Mouse (Mus musculus) WW6 (cell line): Measurements from ENCODE around the gene Rsph9.

Experiments
- DNase-seq: peaks from one replicate; pipeline ENCODE4 v3.0.0-alpha.2; 2013; ENCODE audit warnings: low read depth, low spot score

The Rsph9 gene

DNA sequence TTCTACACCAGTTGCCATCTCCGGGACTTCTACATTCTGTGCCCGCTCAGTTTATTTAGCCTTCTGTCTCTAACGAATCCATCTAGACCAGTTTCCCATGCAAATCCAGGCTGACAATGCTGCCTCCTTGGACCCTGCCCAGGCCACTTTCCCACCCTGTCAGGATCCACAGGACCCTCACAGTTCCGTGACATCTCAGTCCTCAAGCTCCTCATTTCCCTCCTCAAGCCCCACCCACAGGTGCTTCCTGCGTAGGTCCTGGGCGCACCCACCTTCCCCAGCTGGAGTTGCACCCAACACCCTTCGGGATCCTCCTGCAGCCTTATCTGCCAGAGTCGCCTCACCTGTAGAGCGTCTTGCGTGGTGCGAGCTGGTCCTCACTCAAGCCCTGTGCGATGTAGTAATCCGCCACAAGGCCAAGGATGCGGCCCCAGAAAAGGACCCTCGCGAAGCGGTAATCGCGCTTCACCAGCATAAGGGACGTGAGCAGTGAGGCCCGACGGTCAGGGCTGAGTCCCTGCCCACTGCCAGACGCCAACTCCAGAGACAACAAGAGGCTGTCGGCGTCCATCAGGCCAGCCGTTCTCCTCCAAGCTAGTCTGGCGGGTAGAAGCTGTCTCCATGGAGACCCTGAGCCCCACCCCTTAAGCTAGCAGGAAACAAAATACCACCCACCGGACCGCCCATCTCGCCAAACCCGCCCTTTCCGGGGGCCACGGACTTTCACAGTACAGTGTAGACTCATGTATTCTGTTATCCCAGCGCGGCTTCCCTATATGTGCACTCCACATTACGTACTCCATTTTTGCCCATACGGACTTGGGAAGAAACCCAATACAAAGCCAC is at the start of gene Rsph9:
TSS of gene Rsph9 (minus strand) at position 639 of the 846 bp plus-strand sequence.
- no peak for DNase-seq

DNA sequence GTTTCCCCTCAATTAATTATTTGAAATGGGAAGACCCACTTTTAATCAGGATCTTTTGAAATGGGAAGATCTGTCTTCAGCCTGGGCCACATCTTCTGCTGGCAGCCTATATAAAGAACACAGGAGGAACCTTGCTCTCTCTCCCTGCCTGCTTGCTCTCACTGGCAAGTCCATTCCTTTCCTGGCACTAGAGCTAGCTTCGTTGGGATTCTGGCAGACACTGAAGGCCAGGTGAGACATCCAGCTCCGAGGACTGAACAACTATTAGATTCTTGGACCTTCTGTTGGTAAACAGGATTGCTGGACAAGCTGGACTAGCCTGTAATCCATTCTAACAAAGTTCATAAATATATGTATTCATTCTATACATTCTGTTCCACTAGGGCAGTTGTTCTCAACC is 44.8 kb upstream of the Rsph9 start:
- no peak for DNase-seq

DNA sequence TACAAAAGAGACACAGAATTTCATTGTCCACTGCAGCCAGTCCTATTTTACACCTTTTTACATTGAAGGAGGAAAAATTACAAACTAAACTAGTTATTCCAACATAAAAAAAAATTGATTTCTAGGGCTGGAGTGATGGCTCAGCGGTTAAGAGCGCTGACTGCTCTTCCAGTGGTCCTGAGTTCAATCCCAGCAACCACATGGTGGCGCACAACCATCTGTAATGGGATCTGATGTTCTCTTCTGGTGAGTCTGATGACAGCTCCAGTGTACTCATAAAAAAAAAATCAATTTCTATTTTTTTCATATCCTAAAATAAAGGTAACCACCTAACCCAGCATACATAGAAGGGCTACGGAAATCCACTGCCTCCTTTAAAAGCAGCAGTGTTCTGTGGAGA is 38.3 kb upstream of the Rsph9 start:
- DNase-seq = no peak

DNA sequence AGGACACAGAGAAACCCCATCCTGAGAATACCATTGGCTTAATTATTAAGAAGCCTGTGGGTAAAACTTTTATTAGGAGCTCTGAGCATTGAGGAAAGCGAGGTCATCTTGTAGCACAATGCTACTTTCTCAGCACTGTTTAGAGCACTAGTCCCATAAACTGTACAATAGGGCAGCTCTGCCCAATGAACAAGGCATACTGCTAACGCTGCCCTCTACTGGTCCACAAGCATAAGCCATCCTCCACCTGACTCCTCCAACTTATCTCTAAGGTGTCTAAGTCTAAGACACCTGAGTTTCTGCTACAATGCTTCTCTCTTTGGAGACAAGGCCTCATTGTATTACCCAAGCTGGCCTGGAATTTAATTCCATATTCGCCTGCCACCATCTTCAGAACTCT is 26.5 kb upstream of the Rsph9 start:
- DNase-seq = no peak

DNA sequence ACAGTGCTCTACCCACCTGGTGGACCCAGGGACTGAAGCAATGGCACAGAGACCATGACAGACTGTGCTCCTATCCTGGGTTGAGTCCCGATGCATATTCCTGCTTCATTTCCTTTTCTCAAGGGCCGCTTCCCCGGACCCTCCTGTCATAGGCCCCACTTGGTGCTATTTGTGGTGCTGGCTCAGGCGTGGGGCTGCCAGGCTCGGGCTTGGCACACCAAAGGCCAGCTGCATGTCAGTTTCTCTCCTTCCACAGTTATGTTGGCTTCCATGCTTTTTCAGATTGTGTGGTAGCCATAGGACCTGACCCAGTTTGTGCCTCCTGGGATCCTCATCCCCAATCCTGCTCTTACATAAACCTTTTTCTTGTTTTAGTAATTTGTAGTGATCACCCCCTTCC is 24.8 kb upstream of the Rsph9 start:
- no peak for DNase-seq

DNA sequence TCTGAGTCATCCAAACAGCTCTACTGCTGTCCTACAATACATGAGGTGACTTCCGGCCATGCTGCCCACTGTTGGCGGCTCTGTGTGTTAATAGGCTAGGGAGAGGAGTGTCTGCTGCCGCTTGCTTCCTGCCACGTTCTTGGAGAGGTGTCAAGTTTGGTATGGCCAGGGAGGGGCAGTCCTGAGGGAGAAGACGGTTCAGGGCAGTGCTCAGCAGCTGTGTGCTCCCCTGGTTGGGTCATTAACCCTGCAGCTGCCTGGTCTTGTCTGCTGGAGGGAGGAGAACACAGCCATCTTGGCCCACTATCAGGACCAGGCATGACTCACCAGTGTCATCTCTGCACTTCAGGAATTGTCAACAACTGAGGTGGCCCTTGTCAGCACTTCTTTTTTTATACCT is 24.3 kb upstream of the Rsph9 start:
- DNase-seq = no peak

DNA sequence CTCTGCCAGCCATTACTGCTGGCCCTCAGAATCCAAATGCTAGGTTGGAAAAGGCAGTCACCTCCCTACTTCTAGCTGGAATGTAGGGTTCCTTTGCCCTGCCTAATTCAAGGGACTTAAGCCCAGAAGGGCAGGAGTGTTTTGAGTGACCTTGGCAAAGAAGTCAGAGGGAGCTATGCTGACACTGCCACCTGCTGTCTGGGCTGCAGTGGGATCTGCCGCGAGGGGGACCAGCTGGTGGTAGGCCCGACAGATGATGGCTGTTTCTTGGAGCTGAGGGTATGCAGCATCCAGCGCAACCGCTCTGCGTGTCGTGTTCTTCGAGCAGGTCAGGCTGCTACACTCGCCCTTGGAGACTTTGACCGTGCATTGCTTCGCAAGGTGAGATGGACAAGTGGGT is 23.0 kb upstream of the Rsph9 start:
- DNase-seq = no peak

DNA sequence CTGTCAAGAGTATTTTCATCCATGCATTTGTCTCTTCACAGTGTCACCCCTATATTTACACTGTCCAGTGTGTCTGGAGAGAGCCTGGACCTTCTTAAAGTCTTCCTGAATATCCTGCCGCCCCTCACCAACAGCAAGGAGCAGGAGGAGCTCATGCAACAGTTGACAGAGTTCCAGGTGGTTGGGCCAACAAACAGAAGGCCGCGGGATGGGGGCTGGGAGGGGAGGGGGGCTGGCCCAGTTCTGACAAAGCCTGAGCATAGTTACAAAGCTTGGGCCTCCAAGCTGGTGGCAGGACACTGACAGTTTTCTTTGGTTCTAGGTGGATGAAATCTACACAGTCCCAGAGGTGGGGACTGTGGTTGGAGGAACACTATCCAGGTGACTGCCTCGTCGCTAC is 22.3 kb upstream of the Rsph9 start:
- no peak for DNase-seq

DNA sequence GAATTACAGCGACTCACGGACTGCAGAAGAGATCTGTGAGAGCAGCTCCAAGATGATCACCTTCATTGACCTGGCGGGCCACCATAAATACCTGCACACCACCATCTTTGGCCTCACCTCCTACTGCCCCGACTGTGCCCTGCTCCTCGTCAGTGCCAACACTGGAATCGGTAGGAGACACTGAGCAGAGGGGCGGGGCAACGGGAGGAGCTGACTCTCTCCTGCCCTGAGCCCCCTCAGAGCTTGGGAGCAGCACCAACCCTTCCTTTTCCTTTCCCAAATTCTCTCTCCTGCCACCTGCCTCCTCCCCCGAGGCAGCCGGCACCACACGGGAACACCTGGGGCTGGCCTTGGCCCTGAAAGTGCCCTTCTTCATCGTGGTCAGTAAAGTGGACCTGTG is 21.4 kb upstream of the Rsph9 start:
- DNase-seq = no peak

DNA sequence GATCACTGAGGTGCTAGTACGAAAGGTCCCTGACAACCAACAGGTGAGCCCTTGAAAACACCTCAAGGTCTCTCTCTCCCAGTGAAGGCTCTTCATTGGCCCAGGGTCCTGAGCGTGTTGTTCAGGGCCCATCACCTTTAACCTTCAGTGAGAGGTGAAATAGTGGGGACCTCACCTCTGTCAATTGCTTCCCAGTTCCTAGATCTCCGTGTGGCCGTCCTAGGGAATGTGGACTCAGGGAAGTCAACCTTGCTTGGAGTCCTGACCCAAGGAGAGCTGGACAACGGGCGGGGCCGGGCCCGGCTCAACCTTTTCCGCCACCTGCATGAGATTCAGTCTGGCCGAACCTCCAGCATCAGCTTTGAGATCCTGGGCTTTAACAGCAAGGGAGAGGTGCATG is 20.8 kb upstream of the Rsph9 start:
- DNase-seq = no peak

DNA sequence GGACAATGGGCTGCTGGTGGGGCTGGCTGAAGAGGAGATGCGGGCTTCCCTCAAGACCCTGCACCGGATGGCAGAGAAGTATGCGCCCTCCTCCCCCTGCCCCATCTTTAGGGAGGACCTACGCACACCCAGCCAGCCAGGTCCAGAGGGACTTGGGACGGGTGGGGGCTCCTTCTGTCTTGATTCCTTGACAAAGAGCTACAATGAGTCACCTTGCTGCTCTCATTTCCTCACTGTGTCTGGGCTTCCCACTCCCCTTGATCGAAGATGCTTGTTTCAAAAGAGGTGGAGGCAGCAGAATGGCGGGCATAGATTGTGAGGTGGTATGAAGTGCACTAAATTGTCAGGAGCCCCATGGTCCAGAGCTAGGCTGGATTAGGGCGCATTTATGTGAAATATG is 20.3 kb upstream of the Rsph9 start:
- no peak for DNase-seq

DNA sequence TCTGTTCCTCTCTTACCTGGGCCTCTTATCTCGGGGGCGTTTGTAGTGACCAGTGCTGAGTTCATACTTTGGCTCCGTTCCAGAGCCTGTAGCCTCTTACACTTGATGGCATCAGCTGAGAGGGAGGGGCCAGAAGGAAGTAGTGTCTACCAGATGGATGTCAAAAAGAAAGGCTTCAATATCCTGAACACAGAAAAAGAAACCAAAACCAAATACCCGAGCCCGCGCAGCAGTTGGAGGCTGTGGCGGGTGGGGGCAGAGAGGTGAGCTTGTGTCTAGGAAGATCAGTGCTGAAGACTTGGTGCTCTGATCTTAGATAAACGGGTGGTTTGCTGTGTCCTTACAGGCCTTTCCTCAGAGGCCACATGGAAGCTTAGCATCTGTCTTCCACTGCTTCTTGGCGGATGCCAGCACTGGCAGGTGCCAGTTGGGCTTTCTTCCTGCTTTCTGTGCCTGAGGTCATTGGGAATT is 19.0 kb upstream of the Rsph9 start:
- DNase-seq = no peak

DNA sequence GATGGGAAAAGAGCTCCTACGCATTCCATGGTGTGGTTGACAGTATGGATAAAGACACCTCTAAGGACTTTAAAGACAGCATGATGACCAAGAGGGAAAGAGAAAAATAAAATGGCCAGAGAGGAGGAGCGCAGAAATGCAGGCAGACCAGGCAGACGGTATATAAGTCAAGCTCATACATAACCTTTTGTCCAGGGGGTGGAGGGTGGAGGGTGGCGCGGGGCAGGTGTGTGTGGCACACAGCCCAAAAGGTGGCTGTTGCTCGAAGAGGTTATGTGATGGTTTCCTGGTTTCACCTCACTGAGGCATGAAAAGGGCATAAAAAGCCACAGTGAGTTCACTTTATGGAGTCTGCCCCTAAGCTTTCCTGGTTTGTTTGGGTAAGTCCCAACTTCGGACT is 18.5 kb upstream of the Rsph9 start:
- DNase-seq = no peak

DNA sequence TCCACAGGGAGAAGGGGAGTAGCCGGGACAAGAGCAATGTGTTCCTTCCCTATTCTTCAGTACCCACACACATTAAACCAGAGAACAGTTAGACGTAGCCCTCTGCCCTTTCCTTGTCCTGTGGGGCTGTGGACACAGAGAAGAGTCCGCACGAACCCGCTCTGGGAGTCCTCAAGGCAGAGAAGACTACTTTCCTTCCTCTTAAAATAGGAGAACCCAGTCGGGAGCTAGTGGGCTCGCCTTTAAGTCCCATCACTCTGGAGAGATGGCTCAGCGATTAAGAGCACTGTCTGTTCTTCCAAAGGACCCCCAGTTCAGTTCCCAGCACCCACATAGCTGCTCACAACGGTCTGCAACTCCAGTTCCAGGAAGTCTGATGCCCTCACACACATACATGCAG is 17.7 kb upstream of the Rsph9 start:
- no peak for DNase-seq

DNA sequence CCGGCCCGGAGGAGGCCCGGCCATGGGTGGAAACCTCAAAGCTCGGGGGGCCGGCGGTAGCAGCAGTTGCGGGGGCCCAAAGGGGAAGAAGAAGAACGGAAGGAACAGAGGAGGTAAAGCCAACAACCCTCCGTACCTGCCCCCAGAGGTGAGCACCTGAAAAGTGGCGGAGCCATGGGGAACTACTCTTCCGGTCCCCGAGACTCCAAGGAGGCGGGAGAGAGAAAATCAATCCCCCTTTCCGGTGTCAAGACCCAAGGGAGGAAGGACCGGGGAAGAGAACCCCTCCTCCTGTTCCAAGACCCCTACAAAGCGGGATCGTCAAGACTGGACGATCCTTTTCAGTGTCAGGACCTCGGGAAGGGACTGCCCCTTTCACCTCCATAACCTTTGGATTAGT is 17.2 kb upstream of the Rsph9 start:
- no peak for DNase-seq

DNA sequence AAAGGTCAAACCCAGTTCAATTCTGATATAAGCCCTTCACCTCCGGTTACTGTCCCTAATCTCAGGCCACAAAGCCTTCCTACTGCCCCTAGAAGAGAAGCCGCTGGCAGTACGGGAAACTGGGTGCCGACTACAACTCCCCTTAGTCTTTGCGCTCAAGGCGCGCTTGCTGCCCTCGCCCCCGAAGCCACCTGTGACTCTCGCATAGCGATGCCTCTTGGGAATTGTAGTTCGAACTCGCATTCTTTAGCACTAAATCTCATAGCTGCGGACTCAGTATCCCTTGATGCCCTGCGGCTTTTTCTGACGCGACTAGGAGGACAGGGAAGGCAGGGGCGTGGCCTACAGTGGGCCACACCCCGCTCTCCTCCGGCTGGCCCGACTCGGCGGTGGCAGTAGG is 16.7 kb upstream of the Rsph9 start, which contains the start of gene Gtpbp2:
TSS of gene Gtpbp2 (plus strand) at position 347 of the 400 bp plus-strand sequence.
- peak; percentile 98 for DNase-seq

DNA sequence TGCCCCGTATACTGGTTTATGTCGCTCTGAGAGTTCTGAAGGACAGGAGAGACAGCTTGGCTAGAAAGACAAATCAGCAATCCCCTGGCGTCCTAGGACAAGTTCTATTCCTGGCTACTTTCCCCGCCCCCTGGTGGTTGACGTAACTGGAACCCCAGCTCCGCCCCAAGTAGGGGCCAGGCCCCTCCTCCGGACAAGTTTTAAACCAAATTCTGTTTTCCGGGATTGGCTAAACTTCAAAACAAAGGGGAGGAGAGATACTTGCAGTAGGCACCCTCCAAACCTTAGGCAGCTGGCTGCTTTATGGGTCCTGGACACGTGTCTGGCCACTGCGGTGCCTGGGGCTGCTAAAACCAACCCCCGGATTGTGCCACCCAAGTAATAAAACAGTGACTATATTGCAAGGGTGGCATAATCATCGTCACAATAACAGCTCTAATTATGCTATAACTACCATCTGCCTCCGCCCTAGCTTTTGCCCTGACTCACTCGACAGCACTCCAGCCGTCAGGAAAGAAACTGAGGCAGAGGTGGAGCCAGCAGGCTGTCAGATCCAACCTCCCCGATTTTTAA is 16.2 kb upstream of the Rsph9 start:
- peak; percentile 65 for DNase-seq

DNA sequence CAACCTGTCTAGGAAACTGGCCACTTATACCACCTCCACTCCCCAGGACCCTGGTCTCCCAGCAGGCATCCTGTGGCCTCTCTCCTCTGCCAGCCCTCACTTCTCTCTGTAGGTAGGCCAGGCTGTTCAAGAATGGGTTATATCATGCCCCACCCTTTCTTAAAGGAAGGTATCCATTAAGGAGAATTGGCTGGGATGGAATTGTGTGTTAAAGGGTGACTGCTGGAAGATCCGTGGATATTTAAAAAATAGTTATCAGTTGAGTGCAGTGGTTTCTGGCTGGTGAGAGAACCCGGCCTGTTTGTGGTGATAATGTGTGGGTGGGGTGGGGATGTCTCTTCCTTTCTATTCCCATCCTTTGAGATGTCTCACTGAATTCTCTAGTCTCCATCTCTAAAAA is 15.2 kb upstream of the Rsph9 start:
- DNase-seq = no peak

DNA sequence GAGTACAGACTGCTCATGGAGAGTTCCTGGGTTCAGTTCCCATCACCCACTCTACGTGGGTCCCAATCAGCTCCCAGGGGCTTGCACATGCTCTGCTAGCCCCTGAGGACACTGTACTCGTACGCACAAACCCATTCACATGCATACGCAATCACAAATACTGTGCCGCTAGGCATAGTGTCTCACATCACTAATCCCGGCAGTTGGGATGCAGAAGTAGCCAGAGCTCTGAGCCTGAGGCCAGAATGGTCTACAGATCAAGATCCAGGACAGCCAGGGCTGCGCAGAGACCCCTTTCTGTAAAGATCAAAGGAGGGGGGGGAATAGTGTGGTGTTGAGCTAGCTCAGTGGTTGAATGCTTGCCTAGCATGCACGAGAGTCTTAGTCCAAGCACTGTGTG is 13.1 kb upstream of the Rsph9 start:
- no peak for DNase-seq

DNA sequence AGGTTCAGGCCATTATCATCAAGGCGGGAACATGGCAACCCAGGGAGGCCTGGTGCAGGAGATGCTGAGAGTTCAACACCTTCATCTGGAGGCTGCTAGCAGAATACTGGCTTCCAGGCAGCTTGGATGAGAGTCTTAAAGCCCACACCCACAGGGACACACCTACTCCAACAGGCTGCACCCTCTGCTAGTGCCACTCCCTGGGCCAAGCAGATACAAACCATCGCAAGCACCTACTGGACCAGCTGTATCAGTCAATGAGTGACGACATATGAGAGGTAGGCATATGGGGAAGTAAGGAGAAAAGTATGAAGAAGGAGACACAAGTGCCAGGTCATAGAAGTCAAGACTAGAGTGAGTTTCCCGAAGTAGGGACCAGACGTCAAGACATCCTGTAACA is 12.7 kb upstream of the Rsph9 start:
- no peak for DNase-seq

DNA sequence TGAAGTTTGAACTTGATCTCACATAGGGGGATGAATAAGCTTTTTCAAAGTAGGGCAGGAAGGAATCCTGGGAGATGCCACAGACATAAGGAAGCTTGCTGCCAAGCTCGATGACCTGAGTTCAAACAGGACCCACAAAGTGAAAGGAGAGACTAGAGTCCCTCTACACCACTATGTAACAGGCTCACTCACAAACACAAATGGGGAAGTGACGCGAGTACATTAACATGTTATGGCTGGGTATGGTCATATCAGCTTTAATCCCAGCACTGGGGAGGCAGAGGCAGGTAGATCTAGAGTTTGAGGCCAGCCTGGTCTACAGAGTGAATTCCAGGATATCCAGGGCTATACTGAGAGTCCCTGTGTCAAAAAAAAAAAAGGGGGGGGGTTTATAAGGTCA is 10.3 kb upstream of the Rsph9 start:
- no peak for DNase-seq

DNA sequence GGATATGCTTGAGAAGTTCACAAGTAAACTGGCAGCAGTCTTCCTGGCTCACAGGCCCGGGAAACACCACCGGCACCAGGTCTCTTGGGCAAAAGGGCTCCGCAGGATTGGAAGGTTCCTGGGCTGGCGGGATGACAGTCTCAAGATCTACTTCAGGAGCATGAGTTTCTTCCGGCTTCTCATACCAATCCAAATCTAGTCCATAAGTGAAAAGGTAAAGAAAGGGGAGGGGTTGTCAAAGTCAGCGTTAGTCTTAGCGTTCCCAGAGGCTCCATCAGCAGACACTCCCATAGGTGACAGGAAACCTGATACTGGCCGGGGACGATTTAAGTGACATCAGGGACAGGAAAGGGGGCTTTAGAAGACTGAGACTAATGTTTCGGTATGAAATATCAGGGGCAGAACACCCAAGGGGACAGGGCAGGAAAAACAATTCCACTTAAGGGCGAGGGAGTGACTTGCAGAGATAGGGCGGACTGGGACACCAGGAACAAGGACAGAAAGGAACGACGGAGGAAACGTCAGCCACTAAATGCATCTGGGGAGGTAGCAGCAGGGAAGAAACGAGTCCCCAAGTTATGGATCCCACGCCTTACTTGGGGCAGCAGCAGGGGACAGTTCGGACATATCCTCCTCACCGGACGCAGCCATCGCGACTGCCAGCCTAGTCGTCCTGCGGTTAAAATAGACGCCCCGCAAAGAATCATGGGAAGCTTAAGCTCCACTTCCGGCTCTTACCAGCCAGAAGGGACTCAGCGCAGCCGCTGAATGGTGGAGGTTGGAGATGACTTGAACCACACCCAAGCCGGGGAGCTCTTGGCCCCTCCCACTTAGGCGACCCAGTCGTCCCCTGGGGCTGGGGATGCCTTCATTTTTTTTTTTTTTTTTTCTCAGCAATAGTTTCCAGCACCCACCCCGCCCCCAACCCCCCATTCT is 9.1 kb upstream of the Rsph9 start, which contains the start of gene Mad2l1bp:
TSS of gene Mad2l1bp (minus strand) at position 707 of the 936 bp plus-strand sequence.
- peak; percentile 88 for DNase-seq
